Mouse (Mus musculus): Measurements from ENCODE around the gene Rnf111. TPM values are rescaled to one million over a fixed set of nuclear protein-coding genes. Genes with fewer than 3 reads are reported as not detected.
"Not testable (repeated sequence)": the region's sequence is repeated elsewhere in the genome, so short reads cannot be mapped to it uniquely, and the experiment has no call there.

Gene Rnf111
- 16.2 and 17.0 TPM in 2 replicates for polyA plus RNA-seq (2015; fragmentation: Nextera tagmentation; extraction: Ambion mirVana)

DNA sequence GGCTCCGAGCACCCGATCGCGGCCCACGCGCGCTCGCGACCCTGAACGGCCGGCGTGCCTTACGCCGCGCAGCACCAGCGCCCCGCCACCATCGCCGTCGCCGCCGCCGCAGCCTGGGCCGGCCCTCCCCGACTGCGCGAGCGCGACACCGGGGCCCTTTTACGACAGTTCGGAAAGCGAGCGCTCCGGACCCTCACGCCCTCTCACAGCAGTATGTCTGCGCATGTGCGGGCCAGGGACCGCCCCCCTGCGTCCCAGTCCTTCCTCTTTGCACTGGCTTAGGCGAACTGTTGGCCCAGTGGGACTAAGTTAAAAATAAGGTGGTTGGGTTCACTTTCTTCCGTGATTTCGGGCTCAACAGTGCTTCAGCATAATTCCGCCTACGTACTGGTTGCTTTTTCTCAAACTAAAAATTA is at the start of gene Rnf111:
Gene Rnf111, minus strand, starts transcription at position 100 of the 416 bp plus-strand sequence.
- ATAC-seq (peak; percentile 97), DNase-seq (ENCODE audit: low spot score) (peak; percentile 98)
- Histone ChIP-seq H3K27me3 (replicated peaks; ENCODE audit: insufficient read depth, low read length) (no peaks in the 10 kb centered on the region), H3K36me3 (ENCODE audit: insufficient read depth, low read length) (no peaks in the 10 kb centered on the region), H3K4me2 (replicated peaks; ENCODE audit: low read depth, low read length) (peak within 1 kb of the TSS; percentile 56), H3K4me1 (ENCODE audit: insufficient read depth, low read depth, low read length) (no peaks in the 10 kb centered on the region), H3K9ac (replicated peaks; ENCODE audit: low read depth) (peak within 1 kb of the TSS; percentile 94), H3K4me3 (ENCODE audit: low read depth, low read length) (peak within 1 kb of the TSS; percentile 96), H3K27ac (ENCODE audit: low read length) (peak within 1 kb of the TSS; percentile 98), H3K9me3 (ENCODE audit: low read length) (no peaks in the 10 kb centered on the region)
- WGBS = under 1% methylated on average over 45 of the region's 45 CpGs
- no peak; the same call in 1 of the 2 replicates for TF ChIP-seq CTCF (IDR thresholded peaks at IDR 0.05)
- no peak; the same call in 1 of the 2 replicates for TF ChIP-seq EP300 (IDR thresholded peaks at IDR 0.05)

GRCm38 (mm10) chr9:70552233-70552632 is 48.7 kb upstream of the Rnf111 start:
- DNase-seq (ENCODE audit: low spot score); ATAC-seq; H3K4me1 ChIP-seq (ENCODE audit: insufficient read depth, low read depth, low read length); H3K4me3 ChIP-seq (ENCODE audit: low read depth, low read length); H3K27me3 ChIP-seq (replicated peaks; ENCODE audit: insufficient read depth, low read length); H3K36me3 ChIP-seq (ENCODE audit: insufficient read depth, low read length); H3K27ac ChIP-seq (ENCODE audit: low read length); H3K4me2 ChIP-seq (replicated peaks; ENCODE audit: low read depth, low read length); H3K9me3 ChIP-seq (ENCODE audit: low read length); H3K9ac ChIP-seq (replicated peaks; ENCODE audit: low read depth): not testable (repeated sequence)
- WGBS = 95% methylated on average over 2 of the region's 2 CpGs

DNA sequence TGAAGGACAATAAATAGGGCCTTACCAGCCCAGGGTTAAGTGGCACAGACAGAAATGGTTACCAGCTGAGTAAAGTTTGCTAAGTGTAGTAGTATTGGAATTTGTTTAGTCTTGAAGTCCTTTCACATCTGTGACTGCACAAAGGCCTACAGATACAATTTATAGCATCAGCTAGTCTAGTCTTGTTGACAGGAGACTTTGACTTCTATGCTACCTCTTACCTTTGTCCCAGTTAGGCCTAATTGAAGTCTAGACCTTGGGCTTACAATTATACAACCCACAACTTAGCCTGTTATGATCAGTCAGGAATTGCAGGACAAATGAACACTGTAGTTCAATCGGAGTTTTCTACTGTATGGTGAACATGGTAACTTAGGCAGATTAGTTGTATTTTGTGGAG is 48.0 kb upstream of the Rnf111 start:
- Histone ChIP-seq H3K9ac (replicated peaks; ENCODE audit: low read depth) (no peak overlapping the region), H3K4me1 (ENCODE audit: insufficient read depth, low read depth, low read length) (no peaks in the 10 kb centered on the region), H3K36me3 (ENCODE audit: insufficient read depth, low read length) (peaks cover 4% of the 10 kb centered on the region), H3K4me2 (replicated peaks; ENCODE audit: low read depth, low read length) (no peak overlapping the region), H3K4me3 (ENCODE audit: low read depth, low read length) (no peak overlapping the region), H3K27ac (ENCODE audit: low read length) (no peak overlapping the region), H3K27me3 (replicated peaks; ENCODE audit: insufficient read depth, low read length) (no peaks in the 10 kb centered on the region), H3K9me3 (ENCODE audit: low read length) (no peaks in the 10 kb centered on the region)
- TF ChIP-seq EP300 (IDR thresholded peaks at IDR 0.05) = no peak
- no peak for TF ChIP-seq CTCF (IDR thresholded peaks at IDR 0.05)
- DNase-seq (ENCODE audit: low spot score) (no peak), ATAC-seq (no peak)
- WGBS = 92% methylated on average over 1 of the region's 1 CpGs

GRCm38 (mm10) chr9:70548304-70548703 is 44.8 kb upstream of the Rnf111 start:
- H3K27me3 ChIP-seq (replicated peaks; ENCODE audit: insufficient read depth, low read length) = no peaks in the 10 kb centered on the region
- H3K4me2 ChIP-seq (replicated peaks; ENCODE audit: low read depth, low read length) = no peak overlapping the region
- no peak overlapping the region for H3K9ac ChIP-seq (replicated peaks; ENCODE audit: low read depth)
- WGBS = 74% methylated on average over 4 of the region's 4 CpGs
- peaks cover 3% of the 10 kb centered on the region; the same call in 1 of the 2 replicates for H3K4me1 ChIP-seq (ENCODE audit: insufficient read depth, low read depth, low read length)
- H3K9me3 ChIP-seq (ENCODE audit: low read length) = no peaks in the 10 kb centered on the region
- no peak for TF ChIP-seq CTCF (IDR thresholded peaks at IDR 0.05)
- DNase-seq (ENCODE audit: low spot score) (no peak), ATAC-seq (no peak)
- H3K36me3 ChIP-seq (ENCODE audit: insufficient read depth, low read length) = peaks cover 4% of the 10 kb centered on the region
- H3K27ac ChIP-seq (ENCODE audit: low read length) = no peak overlapping the region
- no peak overlapping the region for H3K4me3 ChIP-seq (ENCODE audit: low read depth, low read length)

DNA sequence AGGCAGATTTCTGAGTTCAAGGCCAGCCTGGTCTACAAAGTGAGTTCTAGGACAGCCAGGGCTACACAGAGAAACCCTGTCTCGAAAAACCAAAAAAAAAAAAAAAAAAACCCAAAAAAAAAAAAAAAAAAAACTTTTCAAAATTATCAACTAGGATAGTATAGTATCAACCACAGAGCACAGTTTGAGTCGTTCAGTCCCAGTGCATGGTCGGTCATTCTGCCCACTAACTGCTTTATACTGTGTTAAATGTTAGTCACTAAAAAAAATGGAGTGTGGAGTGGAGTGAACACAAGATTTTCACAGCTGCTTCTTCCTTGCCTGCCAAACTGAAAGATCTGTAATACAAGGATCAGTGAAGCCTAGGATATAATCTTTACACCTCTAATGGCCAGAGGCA is 43.1 kb upstream of the Rnf111 start:
- not testable (repeated sequence) for H3K9ac ChIP-seq (replicated peaks; ENCODE audit: low read depth); H3K4me2 ChIP-seq (replicated peaks; ENCODE audit: low read depth, low read length); H3K9me3 ChIP-seq (ENCODE audit: low read length); H3K27me3 ChIP-seq (replicated peaks; ENCODE audit: insufficient read depth, low read length); H3K4me3 ChIP-seq (ENCODE audit: low read depth, low read length); DNase-seq (ENCODE audit: low spot score); ATAC-seq; H3K4me1 ChIP-seq (ENCODE audit: insufficient read depth, low read depth, low read length); H3K36me3 ChIP-seq (ENCODE audit: insufficient read depth, low read length); H3K27ac ChIP-seq (ENCODE audit: low read length)
- 61% methylated on average over 3 of the region's 3 CpGs for WGBS

DNA sequence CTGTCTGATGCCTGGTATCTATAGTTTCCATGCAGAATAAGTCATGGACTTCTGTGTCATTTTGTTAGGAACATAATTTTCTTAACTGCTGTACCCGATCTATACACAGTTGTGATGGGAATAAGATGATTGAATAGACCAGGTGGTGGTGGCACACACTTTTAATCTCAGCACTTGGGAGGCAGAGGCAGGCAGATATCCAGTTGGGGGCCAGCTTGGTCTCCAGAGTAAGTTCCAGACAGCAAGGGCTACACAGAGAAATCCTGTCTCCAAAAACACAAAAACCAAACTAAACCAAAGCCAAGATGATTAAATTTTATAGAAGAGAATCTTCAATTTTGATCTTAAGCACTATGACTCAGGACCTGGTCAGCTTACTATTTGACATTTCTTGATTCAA is 41.3 kb upstream of the Rnf111 start:
- DNase-seq (ENCODE audit: low spot score) (no peak), ATAC-seq (no peak)
- TF ChIP-seq CTCF (IDR thresholded peaks at IDR 0.05) = no peak
- TF ChIP-seq EP300 (IDR thresholded peaks at IDR 0.05) = no peak
- Histone ChIP-seq H3K27ac (ENCODE audit: low read length) (no peak overlapping the region), H3K36me3 (ENCODE audit: insufficient read depth, low read length) (no peaks in the 10 kb centered on the region), H3K27me3 (replicated peaks; ENCODE audit: insufficient read depth, low read length) (no peaks in the 10 kb centered on the region), H3K4me3 (ENCODE audit: low read depth, low read length) (no peak overlapping the region), H3K9me3 (ENCODE audit: low read length) (no peaks in the 10 kb centered on the region), H3K4me1 (ENCODE audit: insufficient read depth, low read depth, low read length) (peaks cover 3% of the 10 kb centered on the region; the same call in 1 of the 2 replicates), H3K4me2 (replicated peaks; ENCODE audit: low read depth, low read length) (no peak overlapping the region), H3K9ac (replicated peaks; ENCODE audit: low read depth) (no peak overlapping the region)
- WGBS = 72% methylated on average over 1 of the region's 1 CpGs

DNA sequence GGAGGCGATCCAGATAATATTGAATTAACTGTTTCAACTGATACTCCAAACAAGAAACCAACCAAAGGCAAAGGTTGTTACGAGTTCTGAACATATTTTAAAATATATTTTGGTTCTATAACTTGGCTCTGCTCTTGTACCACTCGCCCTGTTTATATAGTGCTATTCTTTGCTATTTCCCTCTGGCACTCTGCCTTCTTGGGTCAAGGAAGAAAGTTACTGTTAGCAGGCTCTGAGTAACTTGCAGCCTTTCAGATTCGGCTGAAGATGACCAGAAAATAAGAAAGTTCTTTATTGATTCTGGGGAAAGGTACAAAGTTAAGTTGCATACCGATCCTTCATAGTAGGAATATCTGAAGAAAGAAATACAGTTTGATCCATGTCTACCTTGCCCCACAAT is 40.5 kb upstream of the Rnf111 start:
- Histone ChIP-seq H3K4me2 (replicated peaks; ENCODE audit: low read depth, low read length) (peak overlapping the region; percentile 83), H3K4me1 (ENCODE audit: insufficient read depth, low read depth, low read length) (peaks cover 3% of the 10 kb centered on the region; the same call in 1 of the 2 replicates), H3K4me3 (ENCODE audit: low read depth, low read length) (peak overlapping the region; percentile 84; the same call in 1 of the 2 replicates), H3K27me3 (replicated peaks; ENCODE audit: insufficient read depth, low read length) (no peaks in the 10 kb centered on the region), H3K9ac (replicated peaks; ENCODE audit: low read depth) (0 out of 2 replicates have a peak overlapping the region, but pooled peaks have one; percentile 88), H3K9me3 (ENCODE audit: low read length) (no peaks in the 10 kb centered on the region), H3K27ac (ENCODE audit: low read length) (no peak overlapping the region), H3K36me3 (ENCODE audit: insufficient read depth, low read length) (no peaks in the 10 kb centered on the region)
- WGBS = 32% methylated on average over 5 of the region's 5 CpGs
- DNase-seq (ENCODE audit: low spot score) (no peak), ATAC-seq (no peak)
- TF ChIP-seq CTCF (IDR thresholded peaks at IDR 0.05) (no peak), EP300 (IDR thresholded peaks at IDR 0.05) (no peak)

Measured in lung, postnatal 0 days (tissue).